Mouse (Mus musculus) ES-E14 (cell line): ENCODE results near the gene Dmrta2. TPM values are rescaled to one million over a fixed set of nuclear protein-coding genes. Genes with fewer than 3 reads are reported as not detected.

Experiments
- DNase-seq: peaks from one replicate; pipeline ENCODE4 v3.0.0-alpha.2; 2013; ENCODE audit warnings: low read depth, low spot score
- H3K27ac ChIP-seq: 2 replicates; pipeline ENCODE4 v1.5.1; 2012; ENCODE audit warnings: low read depth, mild to moderate bottlenecking, low read length, moderate library complexity, mixed read lengths; ENCODE audit not compliant: poor library complexity, insufficient read depth, severe bottlenecking
- H3K36me3 ChIP-seq: 2 replicates; pipeline ENCODE4 v1.6.1; 2012; ENCODE audit warnings: mild to moderate bottlenecking, low read length, moderate library complexity, mixed read lengths; ENCODE audit not compliant: control insufficient read depth, poor library complexity, insufficient read depth, severe bottlenecking
- H3K4me1 ChIP-seq, 2 experiments: fragments of 150-350 bp in 1 of 2; sonication (generic) in 1 of 2; 2 replicates each; pipeline ENCODE4 v1.6.1; 2012; ENCODE audit warnings: low read length in 2 of 2, mild to moderate bottlenecking in 1 of 2, mixed read lengths in 1 of 2; ENCODE audit not compliant: control insufficient read depth in 2 of 2, insufficient read depth in 2 of 2, poor library complexity in 1 of 2
- H3K4me3 ChIP-seq, 2 experiments: fragments of 150-350 bp in 1 of 2; sonication (generic) in 1 of 2; 2 replicates each; pipeline ENCODE4 v1.5.1; 2012; ENCODE audit warnings: low read length in 2 of 2, low read depth in 1 of 2, mild to moderate bottlenecking in 1 of 2, mixed read lengths in 1 of 2; ENCODE audit not compliant: insufficient read depth in 1 of 2, poor library complexity in 1 of 2, severe bottlenecking in 1 of 2
- H3K9ac ChIP-seq: 2 replicates; pipeline ENCODE4 v1.6.1; 2012; ENCODE audit warnings: low read depth, mild to moderate bottlenecking, low read length, mixed read lengths; ENCODE audit not compliant: poor library complexity, insufficient read depth, severe bottlenecking
- H3K9me3 ChIP-seq: fragments of 150-350 bp; sonication (generic); 2 replicates; pipeline ENCODE4 v1.6.1; 2012; ENCODE audit warnings: low read depth, mild to moderate bottlenecking, low read length; ENCODE audit not compliant: control insufficient read depth, insufficient read depth
- CHD2 ChIP-seq: IDR thresholded peaks from 2 replicates; pipeline ENCODE4 v1.6.1; 2014; ENCODE audit warnings: mild to moderate bottlenecking, low read depth, low read length, inconsistent platforms
- HCFC1 ChIP-seq: IDR thresholded peaks from 2 replicates; pipeline ENCODE4 v1.6.1; 2012; ENCODE audit warnings: low read length, inconsistent platforms, borderline replicate concordance; ENCODE audit not compliant: insufficient read depth
- MAFK ChIP-seq: IDR thresholded peaks from 2 replicates; pipeline ENCODE4 v1.6.1; 2014; ENCODE audit warnings: mild to moderate bottlenecking, low read depth, low read length, inconsistent platforms; ENCODE audit not compliant: insufficient read depth
- ZC3H11A ChIP-seq: IDR thresholded peaks from 2 replicates; pipeline ENCODE4 v1.6.1; 2012; ENCODE audit warnings: low read depth, mild to moderate bottlenecking, inconsistent platforms, low read length, borderline replicate concordance
- ZNF384 ChIP-seq: IDR thresholded peaks from 2 replicates; pipeline ENCODE4 v1.6.1; 2012; ENCODE audit warnings: low read depth, low read length, inconsistent platforms
- in situ Hi-C, 2 experiments: fragments of 600-800 bp; cut with MboI; formaldehyde crosslinking; loops; one replicate each; pipeline ENCODE4 v1.15.1; 2025; ENCODE audit warnings: low sequenced_read_pairs in 2 of 2, inconsistent platforms in 1 of 2; ENCODE audit not compliant: unreplicated experiment in 2 of 2
- total RNA-seq: library from RNA; depleted of rRNA; stranded (reverse); fragments of 300-350 nt; gene quantifications from 2 replicates; pipeline ENCODE4 v1.2.3, GENCODE M21; 2012

The Dmrta2 gene
- total RNA-seq, 1 experiment, result 1.2 TPM

DNA sequence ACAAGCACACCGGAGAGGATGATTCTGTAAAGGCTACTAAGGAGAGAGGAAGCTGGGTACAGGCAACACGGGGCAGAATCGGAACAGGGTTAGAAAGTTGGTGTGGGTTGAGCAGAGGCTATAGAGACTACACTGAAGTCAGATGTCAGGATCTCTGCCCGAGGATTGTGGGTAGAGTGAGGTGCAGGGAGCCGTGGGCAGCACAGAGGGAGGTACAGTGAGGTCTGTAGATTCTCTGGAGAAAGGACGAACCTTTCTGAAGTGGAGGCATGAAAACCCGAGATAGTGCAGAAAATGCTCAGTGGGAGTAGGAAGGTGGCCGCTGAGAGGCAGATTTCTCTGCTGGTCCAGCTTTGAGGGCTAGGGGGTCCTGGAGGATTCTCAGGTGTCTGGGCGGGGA, 8.4 kb downstream of the Dmrta2 start:
- Histone ChIP-seq H3K4me1 (peaks cover 3 to 6% of the 10 kb centered on the region in 2 experiments; a peak in 2 of 4 replicates), H3K9ac (no peak overlapping the region), H3K9me3 (no peaks in the 10 kb centered on the region), H3K4me3 (no peak overlapping the region), H3K27ac (no peak overlapping the region), H3K36me3 (no peaks in the 10 kb centered on the region)
- DNase-seq, result no peak
- in situ Hi-C loops, result no loop called here
- TF ChIP-seq HCFC1 (no peak), CHD2 (no peak), ZNF384 (no peak), ZC3H11A (no peak), MAFK (no peak)

GRCm38 (mm10) chr4:109986748-109987355, 9.0 kb downstream of the Dmrta2 start:
- no peak for DNase-seq
- Histone ChIP-seq H3K27ac (no peak overlapping the region), H3K9me3 (no peaks in the 10 kb centered on the region), H3K4me1 (peaks cover 3 to 6% of the 10 kb centered on the region in 2 experiments; a peak in 2 of 4 replicates), H3K9ac (no peak overlapping the region), H3K36me3 (no peaks in the 10 kb centered on the region), H3K4me3 (no peak overlapping the region)
- in situ Hi-C loops, result no loop called here
- TF ChIP-seq HCFC1 (no peak), CHD2 (no peak), ZC3H11A (no peak)

- H3K36me3 ChIP-seq, result no peaks in the 10 kb centered on the region
- H3K9me3 ChIP-seq, result no peaks in the 10 kb centered on the region
- no peak for DNase-seq
- no peak overlapping the region for H3K9ac ChIP-seq
- H3K4me1 ChIP-seq, result peaks cover 3 to 5% of the 10 kb centered on the region in 2 experiments; a peak in 2 of 4 replicates
- in situ Hi-C loops, result no loop called here
- peak overlapping the region in 1 of 2 experiments; percentile 11; a peak in 1 of 4 replicates for H3K4me3 ChIP-seq
- TF ChIP-seq ZNF384 (no peak), CHD2 (no peak), ZC3H11A (no peak), MAFK (no peak), HCFC1 (no peak)
- H3K27ac ChIP-seq, result no peak overlapping the region
These were observed 9.9 kb downstream of the Dmrta2 start for GRCm38 (mm10) chr4:109987560-109988362.

DNA sequence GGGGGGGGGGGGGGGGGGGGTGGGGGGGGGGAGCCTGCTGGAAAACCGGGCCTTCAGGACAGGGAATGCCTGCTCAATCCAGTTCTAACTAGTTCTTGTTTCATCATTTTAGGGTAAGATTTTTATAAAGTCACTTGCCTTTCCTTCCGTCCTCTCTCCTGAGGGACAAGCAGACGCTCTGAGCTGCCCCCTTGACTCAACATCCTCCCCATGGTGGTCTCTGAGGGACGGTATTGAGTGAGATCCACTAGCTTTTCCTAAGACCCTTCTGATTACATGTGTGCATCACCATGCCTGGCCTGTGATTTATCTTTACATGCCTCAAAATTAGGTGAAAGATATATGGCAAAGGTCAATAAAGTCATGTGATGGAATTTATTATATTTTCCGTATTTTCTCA, 10.6 kb downstream of the Dmrta2 start:
- H3K36me3 ChIP-seq, result no peaks in the 10 kb centered on the region
- no peak for TF ChIP-seq HCFC1
- TF ChIP-seq MAFK, result no peak
- TF ChIP-seq ZC3H11A, result no peak
- TF ChIP-seq CHD2, result no peak
- TF ChIP-seq ZNF384, result no peak
- peaks cover 3 to 5% of the 10 kb centered on the region in 2 experiments; a peak in 2 of 4 replicates for H3K4me1 ChIP-seq
- H3K9me3 ChIP-seq, result no peaks in the 10 kb centered on the region
- no peak overlapping the region for H3K9ac ChIP-seq
- DNase-seq, result no peak
- no peak overlapping the region for H3K27ac ChIP-seq
- no peak overlapping the region for H3K4me3 ChIP-seq
- in situ Hi-C loops, result no loop called here

DNA sequence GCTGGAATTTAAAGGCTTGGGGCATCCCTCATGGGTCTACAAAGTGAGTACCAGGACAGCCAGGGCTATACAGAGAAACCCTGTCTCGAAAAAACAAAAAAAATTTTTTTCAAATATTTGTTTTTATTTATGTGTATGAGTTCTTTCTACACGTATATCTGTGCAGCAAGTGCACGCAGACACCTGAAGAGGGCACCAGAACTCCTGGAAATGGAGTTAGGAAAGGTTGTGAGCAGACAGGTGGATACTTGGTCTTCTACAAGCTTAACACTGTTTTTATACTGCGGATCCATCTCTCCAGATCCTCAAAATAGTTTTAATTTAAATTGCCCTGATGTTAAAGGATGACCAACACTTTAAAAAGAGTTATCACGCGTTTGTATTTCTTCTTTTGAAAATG, 11.4 kb downstream of the Dmrta2 start:
- H3K27ac ChIP-seq, result no peak overlapping the region
- H3K36me3 ChIP-seq, result no peaks in the 10 kb centered on the region
- no peaks in the 10 kb centered on the region for H3K9me3 ChIP-seq
- in situ Hi-C loops, result no loop called here
- H3K9ac ChIP-seq, result no peak overlapping the region
- no peak for DNase-seq
- no peak overlapping the region for H3K4me3 ChIP-seq
- TF ChIP-seq CHD2 (no peak), HCFC1 (no peak), ZC3H11A (no peak), MAFK (no peak), ZNF384 (no peak)
- peaks cover 2 to 3% of the 10 kb centered on the region in 2 experiments; a peak in 2 of 4 replicates for H3K4me1 ChIP-seq
